Mouse (Mus musculus) kidney, adult 2 months (tissue): ENCODE data around the gene Mark2.
"Not testable (repeated sequence)": the region's sequence is repeated elsewhere in the genome, so short reads cannot be mapped to it uniquely, and the experiment has no call there.

ENCODE experiments used
- CTCF ChIP-seq: fragments of 200-500 bp; conservative IDR thresholded peaks from 2 replicates; pipeline ENCODE4 v1.5.1; 2011; ENCODE audit warnings: low read depth, mild to moderate bottlenecking, control low read depth, low read length, moderate library complexity, mixed read lengths; ENCODE audit not compliant: insufficient read depth, insufficient read length
- POLR2A ChIP-seq: fragments of 200-500 bp; IDR thresholded peaks from one replicate; pipeline ENCODE4 v1.6.1; 2011; ENCODE audit warnings: low read depth, low read length, control low read depth

DNA sequence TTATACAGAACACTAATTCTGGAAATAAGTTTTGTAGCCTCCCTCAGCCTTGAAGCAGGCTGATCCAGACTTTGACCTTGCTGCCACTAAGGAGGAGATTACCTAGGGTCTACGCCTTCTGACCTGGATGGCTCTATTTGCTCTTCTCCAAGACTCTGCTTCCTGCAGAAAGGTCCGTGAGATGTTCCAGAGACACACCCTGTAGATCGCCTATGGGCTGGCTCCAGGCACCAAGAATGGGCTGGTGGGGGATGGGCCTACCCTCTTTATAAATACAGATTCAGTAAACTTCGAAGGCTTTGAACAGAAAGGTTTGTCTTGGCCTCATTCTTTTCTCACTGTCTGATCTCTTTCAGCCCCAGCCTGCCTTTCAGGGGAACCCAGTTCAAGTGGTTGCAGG lies 27.8 kb upstream of the Mark2 start:
- not testable (repeated sequence) for TF ChIP-seq CTCF, POLR2A
